In genomic region chr19:42230986-42231385, GRCm38 (mm10) we compare ENCODE assay signal across 18 mouse cellular contexts. TPM values are rescaled to one million over a fixed set of nuclear protein-coding genes. Genes with fewer than 3 reads are reported as not detected.
A peak's percentile ranks its signal among the peaks of the same experiment; 100 is the strongest.
DNase-seq lines count a peak whose midpoint lies in the region; ATAC-seq lines count a peak whose summit lies in the region.
"Had no signal": no experiment of that assay in that cellular context is flagged by ENCODE, and none has a peak within 500 bp of the region (broad histone marks: within the 10 kb centered on the region; RNA-seq: fewer than 3 reads in every experiment).

No protein-coding gene starts in this region.

- H3K27me3 ChIP-seq in midbrain, embryonic 15.5 days (replicated peaks): no peaks in the 10 kb centered on the region; the same call in 1 of the 2 replicates
- H3K27me3 ChIP-seq: hindbrain, embryonic 13.5 days had no signal

- peak; percentile 4 to 18 for DNase-seq in kidney, postnatal 36 days
- DNase-seq in kidney, postnatal 14 days: no peak
- peak; percentile 64 for DNase-seq in cerebellum, adult 9-11 months
- no peak for DNase-seq in spleen, adult 12 weeks (ENCODE audit: low spot score)
- DNase-seq in left cerebral cortex, adult 11 months (ENCODE audit: low spot score): no peak
- DNase-seq: adrenal gland, adult 2 months; forebrain, postnatal 0 days; heart, adult 11 months; thymus, postnatal 36 days had no signal

- H3K4me1 ChIP-seq in midbrain, embryonic 15.5 days: 0 out of 2 replicates have a peak, but pooled peaks cover 4% of the 10 kb centered on the region

- no peak overlapping the region for H3K9ac ChIP-seq in midbrain, embryonic 15.5 days
- H3K9ac ChIP-seq: forebrain, postnatal 0 days; hindbrain, embryonic 13.5 days; midbrain, embryonic 13.5 days had no signal

- no peaks in the 10 kb centered on the region for H3K9me3 ChIP-seq in midbrain, embryonic 15.5 days
- H3K9me3 ChIP-seq: G1E; hindbrain, embryonic 13.5 days; midbrain, embryonic 13.5 days had no signal

- no peak overlapping the region for H3K4me3 ChIP-seq in midbrain, embryonic 15.5 days
- H3K4me3 ChIP-seq: hindbrain, embryonic 13.5 days; midbrain, embryonic 13.5 days had no signal

- H3K4me2 ChIP-seq in midbrain, embryonic 15.5 days: no peak overlapping the region
- H3K4me2 ChIP-seq: hindbrain, embryonic 13.5 days; midbrain, embryonic 13.5 days had no signal

- no peaks in the 10 kb centered on the region for H3K36me3 ChIP-seq in midbrain, embryonic 15.5 days (replicated peaks)
- H3K36me3 ChIP-seq: G1E; hindbrain, embryonic 13.5 days; midbrain, embryonic 13.5 days had no signal

- peak; percentile 50; the same call in 1 of the 2 replicates for ATAC-seq in erythroid progenitor cell, adult 5-6 weeks (replicated peaks; ENCODE audit: low FRiP score, poor library complexity, severe bottlenecking)
- ATAC-seq in megakaryocyte-erythroid progenitor cell, adult 5-6 weeks (replicated peaks; ENCODE audit: low FRiP score, low TSS enrichment, poor library complexity, severe bottlenecking): 0 out of 2 replicates have a peak, but pooled peaks have one; percentile 35
- no peak for ATAC-seq in midbrain, embryonic 15.5 days (replicated peaks)
- ATAC-seq: forebrain, postnatal 0 days; intestine, embryonic 16.5 days; midbrain, embryonic 13.5 days had no signal

- 90% methylated on average over 13 of the region's 13 CpGs for WGBS in midbrain, embryonic 15.5 days

- H3K27ac ChIP-seq in midbrain, embryonic 15.5 days: no peak overlapping the region
- H3K27ac ChIP-seq: hindbrain, embryonic 13.5 days; macrophage; midbrain, embryonic 13.5 days had no signal

RNA-seq across cellular contexts. Expression of gene Golga7b, which starts 16.4 kb away (rescaled TPM):
- not detected in 2 replicates for total RNA-seq in erythroid progenitor cell, adult 5-6 weeks (2015; ENCODE audit: low replicate concordance)
- total RNA-seq in erythroid progenitor cell, adult 5-6 weeks (2017; ENCODE audit: low replicate concordance): not detected in 2 replicates
- not detected in 2 replicates for total RNA-seq in megakaryocyte-erythroid progenitor cell, adult 5-6 weeks (2014; fragmentation: Nextera tagmentation)
- not detected in 2 replicates for total RNA-seq in megakaryocyte-erythroid progenitor cell, adult 5-6 weeks (2017)
- 62.7 and 65.5 TPM in 2 replicates for polyA plus RNA-seq in midbrain, embryonic 15.5 days (2015; fragmentation: Nextera tagmentation; extraction: Ambion mirVana)
- polyA plus RNA-seq: G1E; macrophage; spleen, adult 2 months had no signal

RNA-seq across cellular contexts. Expression of gene Sfrp5, which starts 28.9 kb away (rescaled TPM):
- total RNA-seq in erythroid progenitor cell, adult 5-6 weeks (2015; ENCODE audit: low replicate concordance): not detected in 2 replicates
- not detected in 2 replicates for total RNA-seq in erythroid progenitor cell, adult 5-6 weeks (2017; ENCODE audit: low replicate concordance)
- not detected in 2 replicates for total RNA-seq in megakaryocyte-erythroid progenitor cell, adult 5-6 weeks (2014; fragmentation: Nextera tagmentation)
- total RNA-seq in megakaryocyte-erythroid progenitor cell, adult 5-6 weeks (2017): not detected in 2 replicates
- polyA plus RNA-seq in midbrain, embryonic 15.5 days (2015; fragmentation: Nextera tagmentation; extraction: Ambion mirVana): 1.1 and 1.3 TPM in 2 replicates
- total RNA-seq: G1E had no signal
- polyA plus RNA-seq: G1E had no signal

Comparison
In these comparisons a context has a peak if more than half of its experiments do, and no peak if none do; other contexts are left out.
1. DNase-seq: peak in kidney, postnatal 36 days (2 of 2) and cerebellum, adult 9-11 months (single experiment); none in kidney, postnatal 14 days (single experiment), spleen, adult 12 weeks (single experiment) and left cerebral cortex, adult 11 months (single experiment).